Mouse (Mus musculus): Measurements from ENCODE around the gene Skp1a. TPM values are rescaled to one million over a fixed set of nuclear protein-coding genes. Genes with fewer than 3 reads are reported as not detected.
"Not testable (repeated sequence)": the region's sequence is repeated elsewhere in the genome, so short reads cannot be mapped to it uniquely, and the experiment has no call there.

Skp1a gene
- 1,139 and 1,189 TPM in 2 replicates for polyA plus RNA-seq (2014; fragmentation: Nextera tagmentation; extraction: Ambion mirVana)

DNA sequence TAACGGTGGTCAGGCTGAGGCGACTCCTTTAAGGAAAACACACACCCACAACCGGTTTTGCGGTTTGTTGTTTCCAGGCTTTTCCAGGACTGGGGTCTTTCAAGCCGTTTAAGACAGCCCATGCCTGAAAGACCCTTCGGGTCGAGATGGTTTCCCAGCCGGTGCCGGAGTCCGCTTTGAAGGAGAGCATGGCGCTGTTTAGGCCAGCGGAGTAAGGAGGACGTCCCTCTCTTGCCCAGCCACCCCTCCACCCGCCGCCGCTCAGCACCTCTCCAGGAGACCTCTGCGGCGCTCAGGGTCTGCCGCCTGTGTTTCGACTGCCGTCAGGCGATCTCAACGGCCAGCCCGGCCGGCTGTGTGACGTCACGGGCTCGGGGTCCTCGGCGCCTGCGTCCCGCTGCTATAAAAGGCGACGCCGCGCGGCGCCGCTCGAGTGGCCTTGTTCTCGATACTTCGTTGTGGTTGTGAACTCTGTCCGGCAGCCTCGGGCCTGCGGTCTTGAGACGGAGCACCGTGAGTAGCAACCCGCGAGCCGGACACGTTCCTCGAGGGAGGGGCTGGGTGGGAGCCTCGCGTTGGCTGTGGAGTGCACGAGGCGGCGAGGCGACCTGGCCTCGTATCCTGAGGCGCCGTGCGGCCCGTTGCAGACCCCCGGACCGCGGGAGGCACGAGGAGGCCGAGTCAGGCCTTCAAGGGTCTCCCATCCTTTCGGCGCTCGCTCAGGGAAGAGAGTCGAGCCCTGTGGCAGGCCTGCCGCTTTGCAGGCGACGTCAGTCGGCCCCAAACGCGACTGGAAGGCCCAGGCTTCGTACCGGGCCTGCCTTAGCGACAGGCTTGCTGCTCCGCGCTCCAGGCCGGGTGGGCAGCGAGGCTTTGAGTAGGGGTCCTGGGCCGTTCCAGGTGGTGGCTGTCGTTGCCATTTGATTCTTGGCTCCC is at the start of gene Skp1a:
Skp1a (plus strand) TSS at position 390 of the 936 bp plus-strand sequence.
- Histone ChIP-seq H3K9me3 (ENCODE audit: control insufficient read depth, low read length) (no peaks in the 10 kb centered on the region), H3K27ac (replicated peaks; ENCODE audit: low read depth, low read length) (peak within 1 kb of the TSS; percentile 100), H3K4me3 (replicated peaks; ENCODE audit: low read depth, low read length) (peak within 1 kb of the TSS; percentile 97), H3K4me1 (ENCODE audit: control insufficient read depth, insufficient read depth, low read length) (peaks cover 17% of the 10 kb centered on the region), H3K4me2 (ENCODE audit: low read length) (peak within 1 kb of the TSS; percentile 82), H3K27me3 (ENCODE audit: control insufficient read depth, insufficient read depth, low read length) (no peaks in the 10 kb centered on the region), H3K36me3 (ENCODE audit: control insufficient read depth, insufficient read depth, low read length) (no peaks in the 10 kb centered on the region), H3K9ac (replicated peaks; ENCODE audit: low read length) (peak within 1 kb of the TSS; percentile 98)
- DNase-seq (peak; percentile 96), ATAC-seq (ENCODE audit: low FRiP score, low TSS enrichment) (peak; percentile 92)
- under 1% methylated on average over 87 of the region's 87 CpGs for WGBS

DNA sequence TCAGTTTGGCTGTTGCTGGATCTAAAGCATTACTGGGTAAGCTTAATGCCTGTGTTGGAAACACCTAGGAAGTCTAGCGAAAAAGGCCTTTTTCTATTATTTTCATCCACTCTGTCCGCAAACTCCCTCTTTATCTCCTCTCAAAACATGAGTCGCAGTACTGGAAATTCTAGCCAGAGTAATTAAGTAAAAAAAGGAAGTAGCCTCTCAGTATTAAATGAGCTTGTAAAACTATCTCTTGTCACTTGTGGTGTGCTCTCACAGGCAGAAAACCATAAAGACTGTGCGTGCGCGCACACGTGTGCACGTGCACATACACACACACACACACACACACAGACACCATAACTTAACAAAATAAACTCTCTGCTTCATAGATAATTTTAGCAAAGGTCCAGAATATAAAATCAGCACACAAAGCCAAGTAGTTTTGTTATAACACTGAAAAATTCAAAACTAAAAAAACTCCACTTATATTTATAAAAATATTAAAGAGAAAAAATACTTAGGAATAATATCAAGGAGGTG is 35.2 kb upstream of the Skp1a start:
- H3K27ac ChIP-seq (replicated peaks; ENCODE audit: low read depth, low read length); H3K4me2 ChIP-seq (ENCODE audit: low read length); H3K9ac ChIP-seq (replicated peaks; ENCODE audit: low read length); H3K4me1 ChIP-seq (ENCODE audit: control insufficient read depth, insufficient read depth, low read length); H3K4me3 ChIP-seq (replicated peaks; ENCODE audit: low read depth, low read length); H3K36me3 ChIP-seq (ENCODE audit: control insufficient read depth, insufficient read depth, low read length); H3K9me3 ChIP-seq (ENCODE audit: control insufficient read depth, low read length); ATAC-seq (ENCODE audit: low FRiP score, low TSS enrichment); H3K27me3 ChIP-seq (ENCODE audit: control insufficient read depth, insufficient read depth, low read length); DNase-seq: not testable (repeated sequence)
- WGBS = 95% methylated on average over 8 of the region's 8 CpGs

DNA sequence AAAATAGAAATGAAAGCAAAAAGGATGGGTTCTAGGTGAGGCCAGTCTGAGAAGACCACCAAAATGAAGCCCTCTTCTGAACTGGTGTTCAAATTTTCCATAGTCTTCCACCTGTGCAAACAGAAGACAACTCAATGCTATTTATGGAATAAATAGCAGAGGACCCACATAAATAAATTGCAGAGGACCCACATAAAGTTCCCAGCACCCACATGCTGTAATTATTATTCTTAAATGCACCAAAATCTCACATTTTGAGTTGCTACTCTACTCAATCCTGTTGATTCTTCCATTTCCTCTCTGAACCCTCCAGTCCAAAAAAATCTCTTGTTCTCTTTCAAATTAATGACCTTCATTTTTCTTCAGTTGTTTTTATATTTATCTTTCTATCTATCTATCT is 17.9 kb upstream of the Skp1a start, which contains the start of gene Olfr1371:
Olfr1371 (minus strand) TSS at position 101 of the 400 bp plus-strand sequence.
- Histone ChIP-seq H3K9ac (replicated peaks; ENCODE audit: low read length) (no peak within 1 kb of the TSS), H3K27ac (replicated peaks; ENCODE audit: low read depth, low read length) (no peak within 1 kb of the TSS), H3K4me3 (replicated peaks; ENCODE audit: low read depth, low read length) (no peak within 1 kb of the TSS), H3K9me3 (ENCODE audit: control insufficient read depth, low read length) (no peaks in the 10 kb centered on the region), H3K4me1 (ENCODE audit: control insufficient read depth, insufficient read depth, low read length) (no peaks in the 10 kb centered on the region), H3K36me3 (ENCODE audit: control insufficient read depth, insufficient read depth, low read length) (no peaks in the 10 kb centered on the region), H3K4me2 (ENCODE audit: low read length) (no peak within 1 kb of the TSS), H3K27me3 (ENCODE audit: control insufficient read depth, insufficient read depth, low read length) (no peaks in the 10 kb centered on the region)
- ATAC-seq (ENCODE audit: low FRiP score, low TSS enrichment) (no peak), DNase-seq (no peak)

DNA sequence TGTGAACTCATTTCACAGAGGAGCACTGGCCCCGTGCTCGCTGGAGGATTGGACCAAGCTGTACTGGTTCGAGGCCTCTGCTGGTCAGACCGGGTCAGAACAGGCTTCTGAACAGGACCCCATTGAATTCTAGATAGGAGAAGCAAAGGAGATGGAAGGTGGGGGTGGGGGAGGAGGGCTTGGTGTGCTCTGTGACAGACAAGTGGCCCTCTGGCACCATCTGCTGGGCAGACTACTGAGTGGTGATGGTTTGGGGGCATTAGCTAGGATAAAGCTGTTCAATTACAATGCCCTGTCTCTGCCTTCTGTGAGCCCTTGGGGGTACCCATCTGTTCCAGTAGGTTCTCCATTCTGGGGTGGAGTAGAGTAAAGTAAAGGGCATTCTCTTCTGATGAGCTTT is 11.5 kb upstream of the Skp1a start:
- no peaks in the 10 kb centered on the region for H3K27me3 ChIP-seq (ENCODE audit: control insufficient read depth, insufficient read depth, low read length)
- no peaks in the 10 kb centered on the region for H3K36me3 ChIP-seq (ENCODE audit: control insufficient read depth, insufficient read depth, low read length)
- no peak overlapping the region for H3K27ac ChIP-seq (replicated peaks; ENCODE audit: low read depth, low read length)
- ATAC-seq (ENCODE audit: low FRiP score, low TSS enrichment) (peak; percentile 55; the same call in 1 of the 2 replicates), DNase-seq (peak; percentile 88)
- no peak overlapping the region for H3K9ac ChIP-seq (replicated peaks; ENCODE audit: low read length)
- no peak overlapping the region for H3K4me3 ChIP-seq (replicated peaks; ENCODE audit: low read depth, low read length)
- peak overlapping the region; percentile 26; the same call in 1 of the 2 replicates for H3K4me2 ChIP-seq (ENCODE audit: low read length)
- no peaks in the 10 kb centered on the region for H3K4me1 ChIP-seq (ENCODE audit: control insufficient read depth, insufficient read depth, low read length)
- no peaks in the 10 kb centered on the region for H3K9me3 ChIP-seq (ENCODE audit: control insufficient read depth, low read length)
- 10% methylated on average over 4 of the region's 4 CpGs for WGBS

DNA sequence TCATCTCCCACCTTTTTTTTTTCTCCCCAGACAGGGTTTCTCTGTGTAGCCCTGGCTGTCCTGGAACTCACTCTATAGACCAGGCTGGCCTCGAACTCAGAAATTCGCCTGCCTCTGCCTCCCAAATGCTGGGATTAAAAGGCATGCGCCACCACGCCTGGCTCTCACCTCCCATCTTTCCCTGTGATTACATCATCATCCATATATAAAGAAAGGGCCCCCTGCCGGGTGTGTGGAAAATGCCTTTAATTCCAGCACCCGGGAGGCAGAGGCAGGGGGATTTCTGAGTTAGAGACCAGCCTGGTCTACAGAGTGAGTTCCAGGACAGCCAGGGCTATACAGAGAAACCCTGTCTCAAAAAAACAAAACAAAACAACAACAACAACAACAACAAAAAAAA is 9.9 kb upstream of the Skp1a start:
- DNase-seq; H3K4me2 ChIP-seq (ENCODE audit: low read length); ATAC-seq (ENCODE audit: low FRiP score, low TSS enrichment); H3K9me3 ChIP-seq (ENCODE audit: control insufficient read depth, low read length); H3K9ac ChIP-seq (replicated peaks; ENCODE audit: low read length); H3K27me3 ChIP-seq (ENCODE audit: control insufficient read depth, insufficient read depth, low read length); H3K4me1 ChIP-seq (ENCODE audit: control insufficient read depth, insufficient read depth, low read length); H3K36me3 ChIP-seq (ENCODE audit: control insufficient read depth, insufficient read depth, low read length); H3K4me3 ChIP-seq (replicated peaks; ENCODE audit: low read depth, low read length); H3K27ac ChIP-seq (replicated peaks; ENCODE audit: low read depth, low read length): not testable (repeated sequence)
- WGBS = 93% methylated on average over 6 of the region's 6 CpGs

DNA sequence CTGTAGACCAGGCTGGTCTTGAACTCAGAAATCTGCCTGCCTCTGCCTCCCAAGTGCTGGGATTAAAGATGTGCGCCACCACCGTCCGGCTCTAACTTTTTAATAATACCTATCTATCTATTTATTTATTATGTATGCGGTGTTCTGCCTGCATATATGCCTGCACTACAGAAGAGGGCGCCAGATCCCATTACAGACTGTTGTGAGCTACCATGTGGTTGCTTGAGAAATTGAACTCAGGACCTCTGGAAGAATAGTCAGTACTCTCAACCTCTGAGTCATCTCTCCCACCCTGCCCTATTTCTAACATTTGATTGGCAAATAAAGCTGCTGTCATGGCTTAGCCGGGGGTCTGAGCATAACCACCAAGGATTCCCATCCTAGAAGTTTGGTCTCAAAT is 8.9 kb upstream of the Skp1a start:
- Histone ChIP-seq H3K4me3 (replicated peaks; ENCODE audit: low read depth, low read length) (no peak overlapping the region), H3K4me2 (ENCODE audit: low read length) (no peak overlapping the region), H3K9ac (replicated peaks; ENCODE audit: low read length) (no peak overlapping the region), H3K36me3 (ENCODE audit: control insufficient read depth, insufficient read depth, low read length) (no peaks in the 10 kb centered on the region), H3K27me3 (ENCODE audit: control insufficient read depth, insufficient read depth, low read length) (no peaks in the 10 kb centered on the region), H3K4me1 (ENCODE audit: control insufficient read depth, insufficient read depth, low read length) (no peaks in the 10 kb centered on the region), H3K9me3 (ENCODE audit: control insufficient read depth, low read length) (no peaks in the 10 kb centered on the region), H3K27ac (replicated peaks; ENCODE audit: low read depth, low read length) (no peak overlapping the region)
- ATAC-seq (ENCODE audit: low FRiP score, low TSS enrichment) (no peak), DNase-seq (no peak)
- 73% methylated on average over 6 of the region's 6 CpGs for WGBS

DNA sequence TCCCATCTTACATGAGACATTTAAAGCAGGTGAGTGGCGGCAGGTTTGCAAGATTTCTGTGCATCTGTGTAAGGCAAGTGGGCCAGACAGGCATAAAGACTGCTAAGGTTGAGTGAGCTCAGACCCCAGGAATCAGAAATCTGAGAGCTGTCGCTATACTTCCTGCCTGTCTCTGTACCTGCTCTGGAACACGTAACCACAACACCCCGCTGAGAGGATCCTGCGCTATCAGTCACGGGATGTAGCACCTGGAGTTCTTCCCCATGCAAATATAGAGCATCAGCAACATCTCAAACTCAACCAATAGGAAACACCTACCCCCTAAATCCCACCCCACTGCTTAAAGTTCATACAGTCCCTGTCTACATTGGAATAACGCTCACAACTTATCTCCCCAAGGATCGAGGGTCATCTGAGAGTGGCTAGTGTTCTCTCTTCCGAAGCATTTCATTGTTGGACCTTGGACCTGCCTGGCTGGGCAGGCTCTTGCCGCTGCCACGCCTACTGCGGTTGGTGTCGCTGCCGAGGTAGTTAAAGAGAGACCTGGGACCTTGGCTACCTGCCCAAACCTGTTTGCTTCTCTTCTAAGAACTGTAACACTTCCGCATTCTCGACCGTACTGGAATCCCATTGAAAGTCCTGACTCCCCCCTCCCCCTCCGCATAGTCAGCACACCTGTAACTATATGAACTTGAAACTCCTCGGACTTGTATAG is 7.7 kb upstream of the Skp1a start:
- WGBS = 21% methylated on average over 19 of the region's 19 CpGs
- no peak overlapping the region for H3K4me3 ChIP-seq (replicated peaks; ENCODE audit: low read depth, low read length)
- no peaks in the 10 kb centered on the region for H3K36me3 ChIP-seq (ENCODE audit: control insufficient read depth, insufficient read depth, low read length)
- H3K9me3 ChIP-seq (ENCODE audit: control insufficient read depth, low read length) = no peaks in the 10 kb centered on the region
- ATAC-seq (ENCODE audit: low FRiP score, low TSS enrichment) (no peak), DNase-seq (no peak)
- H3K27ac ChIP-seq (replicated peaks; ENCODE audit: low read depth, low read length) = no peak overlapping the region
- no peaks in the 10 kb centered on the region for H3K27me3 ChIP-seq (ENCODE audit: control insufficient read depth, insufficient read depth, low read length)
- H3K4me1 ChIP-seq (ENCODE audit: control insufficient read depth, insufficient read depth, low read length) = no peaks in the 10 kb centered on the region
- no peak overlapping the region for H3K4me2 ChIP-seq (ENCODE audit: low read length)
- no peak overlapping the region for H3K9ac ChIP-seq (replicated peaks; ENCODE audit: low read length)

DNA sequence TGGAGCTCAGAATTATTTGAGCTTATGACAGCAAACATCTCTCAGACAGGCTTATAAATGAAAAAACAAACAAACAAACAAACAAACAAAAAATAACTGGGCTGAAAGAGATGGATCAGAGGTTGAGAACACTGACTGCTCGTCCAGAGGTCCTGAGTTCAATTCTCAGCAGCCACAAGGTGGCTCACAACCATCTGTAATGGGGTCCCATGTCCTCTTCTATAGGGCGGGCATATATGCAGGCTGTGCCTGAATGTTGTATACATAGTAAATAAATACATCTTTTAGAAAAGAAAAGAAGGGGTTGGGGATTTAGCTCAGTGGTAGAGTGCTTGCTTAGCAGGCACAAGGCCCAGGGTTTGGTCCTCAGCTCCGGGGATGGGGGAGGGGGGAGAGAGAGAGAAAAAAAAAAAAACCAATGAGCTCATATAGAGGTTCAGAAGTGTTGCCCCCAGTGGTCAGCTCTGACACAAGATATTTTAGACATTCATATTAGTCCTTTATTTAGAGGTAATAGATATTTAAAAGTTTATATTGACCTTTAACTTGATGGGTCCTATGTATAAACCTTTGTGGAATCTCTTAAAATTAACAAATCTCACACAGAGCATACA is 5.7 kb upstream of the Skp1a start:
- WGBS = 63% methylated on average over 3 of the region's 3 CpGs

More for the DNA sequence above, 5.7 kb upstream of the Skp1a start:
- Histone ChIP-seq H3K4me1 (ENCODE audit: control insufficient read depth, insufficient read depth, low read length) (peaks cover 3% of the 10 kb centered on the region; the same call in 1 of the 2 replicates), H3K27me3 (ENCODE audit: control insufficient read depth, insufficient read depth, low read length) (no peaks in the 10 kb centered on the region), H3K9ac (replicated peaks; ENCODE audit: low read length) (no peak overlapping the region), H3K36me3 (ENCODE audit: control insufficient read depth, insufficient read depth, low read length) (no peaks in the 10 kb centered on the region), H3K4me3 (replicated peaks; ENCODE audit: low read depth, low read length) (no peak overlapping the region), H3K4me2 (ENCODE audit: low read length) (no peak overlapping the region), H3K9me3 (ENCODE audit: control insufficient read depth, low read length) (no peaks in the 10 kb centered on the region), H3K27ac (replicated peaks; ENCODE audit: low read depth, low read length) (no peak overlapping the region)
- no peak for ATAC-seq (ENCODE audit: low FRiP score, low TSS enrichment)
- no peak for DNase-seq
